Mouse (Mus musculus) thymus, postnatal 4 days (tissue): ENCODE measurements around the gene Gm2016.
A peak's percentile ranks its signal among the peaks of the same experiment; 100 is the strongest.
"Not testable (repeated sequence)": the region's sequence is repeated elsewhere in the genome, so short reads cannot be mapped to it uniquely, and the experiment has no call there.

ENCODE experiments used
- DNase-seq: peaks from one replicate; pipeline ENCODE4 v3.0.0; 2021

Gm2016 gene

GRCm38 (mm10) chr12:87873772-87874171 lies at the start of gene Gm2016:
Gm2016 (plus strand) TSS chr12:87874072.
- DNase-seq, result not testable (repeated sequence)

GRCm38 (mm10) chr12:87842239-87842638 lies 31.6 kb upstream of the Gm2016 start, which contains the start of gene Gm2001:
Gm2001 (minus strand) TSS chr12:87842339.
- not testable (repeated sequence) for DNase-seq

GRCm38 (mm10) chr12:87850657-87851056 lies 23.2 kb upstream of the Gm2016 start:
- not testable (repeated sequence) for DNase-seq

GRCm38 (mm10) chr12:87856067-87856466 lies 17.8 kb upstream of the Gm2016 start:
- DNase-seq, result not testable (repeated sequence)

- DNase-seq, result peak; percentile 10
Observed at GRCm38 (mm10) chr12:87861740-87862692, 11.9 kb upstream of the Gm2016 start.

- DNase-seq, result not testable (repeated sequence)
Observed at GRCm38 (mm10) chr12:87863638-87864037, 10.2 kb upstream of the Gm2016 start.

- DNase-seq, result not testable (repeated sequence)
Observed at GRCm38 (mm10) chr12:87864048-87864447, 9.8 kb upstream of the Gm2016 start.

- DNase-seq, result not testable (repeated sequence)
Observed at GRCm38 (mm10) chr12:87895070-87895469, 21.2 kb downstream of the Gm2016 start, which contains the start of gene Gm2022. Gm2022 (plus strand) TSS chr12:87895370.

- not testable (repeated sequence) for DNase-seq
Observed at GRCm38 (mm10) chr12:87919721-87920120, 45.8 kb downstream of the Gm2016 start, which contains the start of gene Gm2035. Gm2035 (minus strand) TSS chr12:87919857.
